Mouse (Mus musculus) right cerebral cortex, postnatal 14 days (tissue): ENCODE data around the gene Greb1.

Source experiments
- DNase-seq: peaks from one replicate; pipeline ENCODE4 v3.0.0; 2022

The Greb1 gene

GRCm38 (mm10) chr12:16630152-16630865, 170.4 kb downstream of the Greb1 start:
- no peak for DNase-seq
